Mouse (Mus musculus): ENCODE measurements at regions not wholly inside any gene's neighbourhood (a gene's known extent, or its start where the extent isn't known, plus 50 kb on each side); places are given as distances from the start of the nearest gene placed in this dataset.

GRCm38 (mm10) chr6:89005094-89005493 is 103.0 kb downstream of the Tpra1 start:
- DNase-seq (ENCODE audit: low spot score in 2 of 2): no peak

GRCm38 (mm10) chr6:89006997-89007396 is 104.9 kb downstream of the Tpra1 start:
- no peak for DNase-seq (ENCODE audit: low spot score in 2 of 2)

- no peak for DNase-seq (ENCODE audit: low spot score in 2 of 2)
Observed at GRCm38 (mm10) chr6:89007516-89007915, 105.5 kb downstream of the Tpra1 start.

- DNase-seq (ENCODE audit: low spot score in 2 of 2): peak; percentile 14 to 31
Observed at GRCm38 (mm10) chr6:89008614-89009171, 106.6 kb downstream of the Tpra1 start.

GRCm38 (mm10) chr6:89012998-89013689 is 111.1 kb downstream of the Tpra1 start:
- no peak for DNase-seq (ENCODE audit: low spot score in 2 of 2)

- DNase-seq (ENCODE audit: low spot score in 2 of 2): no peak
Observed at GRCm38 (mm10) chr6:89013690-89014061, 111.6 kb downstream of the Tpra1 start.

- DNase-seq (ENCODE audit: low spot score in 2 of 2): no peak
Observed at GRCm38 (mm10) chr6:89024101-89024650, 122.1 kb downstream of the Tpra1 start.

GRCm38 (mm10) chr6:89033433-89034298 is 131.6 kb downstream of the Tpra1 start:
- peak; percentile 17 to 27 for DNase-seq (ENCODE audit: low spot score in 2 of 2)

GRCm38 (mm10) chr6:89034455-89034854 is 132.4 kb downstream of the Tpra1 start:
- DNase-seq (ENCODE audit: low spot score in 2 of 2): no peak

- no peak for DNase-seq (ENCODE audit: low spot score in 2 of 2)
Observed at GRCm38 (mm10) chr6:89035061-89035835, 133.2 kb downstream of the Tpra1 start.

- DNase-seq (ENCODE audit: low spot score in 2 of 2): no peak
Observed at GRCm38 (mm10) chr6:89035836-89036156, 133.7 kb downstream of the Tpra1 start.

GRCm38 (mm10) chr6:89037392-89037791 is 135.3 kb downstream of the Tpra1 start:
- DNase-seq (ENCODE audit: low spot score in 2 of 2): no peak

- no peak for DNase-seq (ENCODE audit: low spot score in 2 of 2)
Observed at GRCm38 (mm10) chr6:89037901-89038300, 135.8 kb downstream of the Tpra1 start.

GRCm38 (mm10) chr6:89040919-89041318 is 138.9 kb downstream of the Tpra1 start:
- DNase-seq (ENCODE audit: low spot score in 2 of 2): no peak

- no peak for DNase-seq (ENCODE audit: low spot score in 2 of 2)
Observed at GRCm38 (mm10) chr6:89042478-89043239, 140.6 kb downstream of the Tpra1 start.

GRCm38 (mm10) chr6:89045436-89045966 is 143.4 kb downstream of the Tpra1 start:
- DNase-seq (ENCODE audit: low spot score in 2 of 2): no peak

- no peak for DNase-seq (ENCODE audit: low spot score in 2 of 2)
Observed at GRCm38 (mm10) chr6:89046476-89046875, 144.4 kb downstream of the Tpra1 start.

GRCm38 (mm10) chr6:89047629-89048332 is 145.7 kb downstream of the Tpra1 start:
- no peak for DNase-seq (ENCODE audit: low spot score in 2 of 2)

GRCm38 (mm10) chr6:89049290-89049689 is 147.2 kb downstream of the Tpra1 start:
- no peak for DNase-seq (ENCODE audit: low spot score in 2 of 2)
